Mouse (Mus musculus) layer of hippocampus, adult 2 months (tissue): ENCODE data around the gene Deaf1. TPM values are rescaled to one million over a fixed set of nuclear protein-coding genes. Genes with fewer than 3 reads are reported as not detected.

Experiments
- DNase-seq, 2 experiments: peaks; one replicate each; pipeline ENCODE4 v3.0.0; 2022; ENCODE audit warnings: low spot score in 2 of 2
- H3K27ac ChIP-seq: fragments of 200-600 bp; 2 replicates; pipeline ENCODE4 v1.8.1; 2022
- H3K4me3 ChIP-seq: fragments of 200-600 bp; 2 replicates; pipeline ENCODE4 v1.8.1; 2022; ENCODE audit warnings: mild to moderate bottlenecking
- CTCF ChIP-seq: fragments of 200-600 bp; conservative IDR thresholded peaks from 2 replicates; pipeline ENCODE4 v1.8.1; 2022; ENCODE audit warnings: antibody characterized with exemption, mild to moderate bottlenecking, moderate library complexity
- total RNA-seq, 2 experiments: library from RNA; stranded (reverse); gene quantifications; 2 replicates each; pipeline ENCODE4 v1.2.3; 2021

Deaf1 gene
- total RNA-seq, 2 experiments from 2014 or later, result 74.1 to 77.0 TPM

GRCm38 (mm10) chr7:141355626-141356326, 28.3 kb upstream of the Deaf1 start:
- H3K4me3 ChIP-seq, result no peak overlapping the region
- H3K27ac ChIP-seq, result no peak overlapping the region; the same call in 1 of the 2 replicates
- peak; percentile 20 to 37 for DNase-seq
- TF ChIP-seq CTCF, result peak; percentile 76

DNA sequence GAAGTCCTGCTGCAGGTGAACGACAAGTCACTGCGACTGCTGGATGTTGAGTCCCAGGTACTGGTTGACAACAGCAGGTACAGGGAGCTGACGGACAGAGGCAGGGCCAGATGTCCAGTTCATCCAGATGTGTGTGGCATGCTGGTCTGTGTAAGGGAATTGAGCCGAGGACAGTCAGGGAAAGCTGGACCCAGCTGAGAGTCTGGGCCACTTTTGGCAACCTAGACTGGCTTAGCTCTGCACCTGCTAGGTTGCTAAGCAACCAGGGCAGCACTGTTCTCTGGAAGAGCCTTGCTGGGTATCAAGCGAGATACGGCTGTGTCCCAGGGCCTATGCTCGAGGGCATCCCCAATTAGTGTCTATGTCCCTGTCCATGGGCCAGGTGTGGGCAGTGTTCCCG, 27.6 kb upstream of the Deaf1 start:
- no peak overlapping the region for H3K4me3 ChIP-seq
- no peak for TF ChIP-seq CTCF
- no peak for DNase-seq
- no peak overlapping the region; the same call in 1 of the 2 replicates for H3K27ac ChIP-seq

- TF ChIP-seq CTCF, result no peak
- no peak overlapping the region for H3K4me3 ChIP-seq
- no peak for DNase-seq
- no peak overlapping the region for H3K27ac ChIP-seq
Measured at GRCm38 (mm10) chr7:141351061-141351460, 23.6 kb upstream of the Deaf1 start.

DNA sequence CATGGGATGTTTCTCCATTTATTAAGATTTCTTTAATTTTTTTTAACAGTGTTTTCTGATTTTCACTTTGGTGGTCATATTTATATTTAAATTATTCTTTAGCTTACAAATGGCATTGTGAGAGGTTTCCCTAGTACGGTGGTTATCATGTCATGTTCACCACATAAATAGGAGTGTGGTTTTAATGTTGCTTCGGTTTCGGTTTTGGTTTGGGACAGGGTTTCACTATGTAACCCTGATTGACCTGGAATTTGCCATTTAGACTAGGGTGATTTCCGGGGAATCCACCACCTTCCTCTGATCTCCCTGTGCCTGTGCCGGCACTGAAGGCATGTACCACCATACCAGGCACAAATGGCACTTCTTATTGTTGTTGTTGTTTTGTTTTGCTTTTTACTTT, 17.3 kb upstream of the Deaf1 start:
- TF ChIP-seq CTCF, result no peak
- H3K27ac ChIP-seq, result no peak overlapping the region
- DNase-seq, result no peak
- no peak overlapping the region for H3K4me3 ChIP-seq

GRCm38 (mm10) chr7:141343696-141344095, 16.2 kb upstream of the Deaf1 start:
- Histone ChIP-seq H3K4me3 (no peak overlapping the region), H3K27ac (no peak overlapping the region)
- DNase-seq, result no peak
- TF ChIP-seq CTCF, result no peak

- H3K27ac ChIP-seq, result no peak overlapping the region
- DNase-seq, result no peak
- TF ChIP-seq CTCF, result no peak
Measured at GRCm38 (mm10) chr7:141343230-141343629, 15.7 kb upstream of the Deaf1 start.

GRCm38 (mm10) chr7:141341689-141342226, 14.3 kb upstream of the Deaf1 start:
- no peak for DNase-seq
- no peak for TF ChIP-seq CTCF
- Histone ChIP-seq H3K27ac (no peak overlapping the region), H3K4me3 (no peak overlapping the region)

More at GRCm38 (mm10) chr7:141343230-141343629, 15.7 kb upstream of the Deaf1 start:
- no peak overlapping the region for H3K4me3 ChIP-seq

GRCm38 (mm10) chr7:141340476-141340875, 13.0 kb upstream of the Deaf1 start:
- TF ChIP-seq CTCF, result no peak
- Histone ChIP-seq H3K4me3 (no peak overlapping the region), H3K27ac (no peak overlapping the region)
- no peak for DNase-seq

- no peak overlapping the region for H3K27ac ChIP-seq
- no peak overlapping the region for H3K4me3 ChIP-seq
- TF ChIP-seq CTCF, result no peak
- no peak for DNase-seq
Measured at GRCm38 (mm10) chr7:141340023-141340422, 12.5 kb upstream of the Deaf1 start.

- no peak for TF ChIP-seq CTCF
- no peak for DNase-seq
- Histone ChIP-seq H3K4me3 (no peak overlapping the region), H3K27ac (no peak overlapping the region)
Measured at GRCm38 (mm10) chr7:141339215-141339920, 11.9 kb upstream of the Deaf1 start.

GRCm38 (mm10) chr7:141338576-141339131, 11.2 kb upstream of the Deaf1 start, which contains the start of gene Eps8l2:
TSS of gene Eps8l2 (plus strand) at chr7:141338880.
- TF ChIP-seq CTCF, result no peak
- Histone ChIP-seq H3K4me3 (no peak within 1 kb of the TSS), H3K27ac (no peak within 1 kb of the TSS)
- no peak for DNase-seq

DNA sequence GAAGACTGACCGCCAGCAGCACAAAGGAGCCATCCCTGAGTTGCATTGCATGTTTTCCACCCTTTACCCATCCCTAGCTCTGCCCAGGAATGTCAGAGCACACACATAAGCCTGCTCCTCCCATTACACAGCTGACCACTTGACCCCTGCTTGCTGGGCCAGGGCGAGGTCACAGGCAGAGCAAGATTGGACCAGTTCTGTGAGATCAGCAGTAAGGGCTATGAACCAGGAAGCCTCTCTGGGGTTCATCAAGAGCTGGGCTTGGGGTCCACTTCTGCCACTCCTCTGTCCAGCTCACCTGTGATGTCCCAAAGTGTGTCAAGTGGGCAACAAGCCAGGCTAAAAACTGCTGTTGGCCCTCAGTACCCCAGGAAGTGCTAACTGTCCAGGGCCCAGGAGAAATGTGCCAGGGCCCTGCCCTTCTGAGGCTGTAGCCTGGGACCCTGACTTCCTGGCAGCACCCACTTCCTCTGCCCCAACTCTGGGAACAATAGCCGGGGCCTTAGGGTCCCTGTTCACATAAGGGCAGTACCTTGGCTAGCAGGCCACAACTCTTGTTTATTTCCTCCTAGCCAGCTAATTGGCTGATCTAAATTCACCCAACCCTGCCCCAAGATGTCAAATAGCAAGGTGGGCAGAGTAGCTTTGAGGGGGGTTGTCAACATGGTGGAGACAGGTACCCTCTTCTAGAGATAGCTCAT, 10.4 kb upstream of the Deaf1 start:
- TF ChIP-seq CTCF, result no peak
- no peak overlapping the region for H3K4me3 ChIP-seq
- no peak overlapping the region for H3K27ac ChIP-seq
- DNase-seq, result no peak

- DNase-seq, result no peak
- Histone ChIP-seq H3K4me3 (no peak overlapping the region), H3K27ac (peak overlapping the region; percentile 74; the same call in 1 of the 2 replicates)
- no peak for TF ChIP-seq CTCF
Measured at GRCm38 (mm10) chr7:141336296-141336695, 8.8 kb upstream of the Deaf1 start.
